7 mouse cellular contexts compared by ENCODE assay signal in genomic region chr10:93309131-93309933, GRCm38 (mm10). TPM values are rescaled to one million over a fixed set of nuclear protein-coding genes. Genes with fewer than 3 reads are reported as not detected.
A peak's percentile ranks its signal among the peaks of the same experiment; 100 is the strongest.
DNase-seq lines count a peak whose midpoint lies in the region; ATAC-seq and TF ChIP-seq lines count a peak whose summit lies in the region.

No protein-coding gene starts in this region.

- TF ChIP-seq POLR2A in CH12.LX (IDR thresholded peaks at IDR 0.05; ENCODE audit: low read depth, low read length): peak; percentile 37
- TF ChIP-seq POLR2A in small intestine, adult 2 months (IDR thresholded peaks at IDR 0.05; ENCODE audit: low read depth, low read length): no peak

- peak overlapping the region; percentile 75 to 91 (median 81) for H3K4me3 ChIP-seq in CH12.LX (replicated peaks in 1 of 3; ENCODE audit: low read depth in 2 of 3, low read length in 2 of 3, poor library complexity in 1 of 3)
- peak overlapping the region; percentile 48 for H3K4me3 ChIP-seq in forebrain, embryonic 14.5 days (ENCODE audit: low read depth, low read length)
- peak overlapping the region; percentile 52 for H3K4me3 ChIP-seq in hindbrain, embryonic 11.5 days (ENCODE audit: low read depth, low read length)
- H3K4me3 ChIP-seq in limb, embryonic 10.5 days: peak overlapping the region; percentile 88
- peak overlapping the region; percentile 94 for H3K4me3 ChIP-seq in small intestine, adult 2 months (ENCODE audit: low read depth, low read length)

- peaks cover 2 to 45% of the 10 kb centered on the region in 2 experiments; a peak in 3 of 4 replicates for H3K4me1 ChIP-seq in CH12.LX (ENCODE audit: control insufficient read depth in 1 of 2, insufficient read depth in 2 of 2)
- peaks cover 8% of the 10 kb centered on the region; the same call in 1 of the 2 replicates for H3K4me1 ChIP-seq in forebrain, embryonic 14.5 days (ENCODE audit: control insufficient read depth, insufficient read depth, low read length)
- peaks cover 4% of the 10 kb centered on the region; the same call in 1 of the 2 replicates for H3K4me1 ChIP-seq in hindbrain, embryonic 11.5 days (replicated peaks; ENCODE audit: control insufficient read depth, insufficient read depth, low read length)
- peaks cover 41% of the 10 kb centered on the region for H3K4me1 ChIP-seq in limb, embryonic 10.5 days
- peaks cover 2% of the 10 kb centered on the region; the same call in 1 of the 2 replicates for H3K4me1 ChIP-seq in small intestine, adult 2 months (ENCODE audit: control insufficient read depth, insufficient read depth, insufficient read length, low read length)

- under 1% methylated on average over 18 of the region's 23 CpGs for WGBS in forebrain, embryonic 14.5 days
- under 1% methylated on average over 18 of the region's 23 CpGs for WGBS in hindbrain, embryonic 11.5 days
- WGBS in limb, embryonic 10.5 days: 1% methylated on average over 23 of the region's 23 CpGs
- 1% methylated on average over 20 of the region's 23 CpGs for WGBS in small intestine, adult 2 months

- H3K36me3 ChIP-seq in CH12.LX (replicated peaks in 1 of 2; ENCODE audit: control insufficient read depth in 1 of 2, insufficient read depth in 1 of 2, low read length in 1 of 2): peaks cover 0 to 10% of the 10 kb centered on the region in 2 experiments
- H3K36me3 ChIP-seq in forebrain, embryonic 14.5 days (ENCODE audit: control insufficient read depth, insufficient read depth, low read length): no peaks in the 10 kb centered on the region
- H3K36me3 ChIP-seq in hindbrain, embryonic 11.5 days (ENCODE audit: control insufficient read depth, insufficient read depth, low read length): no peaks in the 10 kb centered on the region
- H3K36me3 ChIP-seq in limb, embryonic 10.5 days: no peaks in the 10 kb centered on the region
- no peaks in the 10 kb centered on the region for H3K36me3 ChIP-seq in small intestine, adult 2 months (ENCODE audit: control insufficient read depth, insufficient read depth, low read length)

- no peak for TF ChIP-seq CTCF in CH12.LX (conservative IDR thresholded peaks at IDR 0.05 in 1 of 2, IDR thresholded peaks at IDR 0.05 in 1 of 2; ENCODE audit: low read depth in 2 of 2, low read length in 2 of 2)
- TF ChIP-seq CTCF in small intestine, adult 2 months (IDR thresholded peaks at IDR 0.05; ENCODE audit: extremely low read depth, insufficient read length, insufficient replicate concordance, low read depth, low read length): no peak

- H3K9ac ChIP-seq in CH12.LX (ENCODE audit: insufficient read depth, low read depth): peak overlapping the region; percentile 95
- peak overlapping the region; percentile 81 for H3K9ac ChIP-seq in forebrain, embryonic 14.5 days (ENCODE audit: low read length)
- H3K9ac ChIP-seq in hindbrain, embryonic 11.5 days (ENCODE audit: low read depth, low read length): peak overlapping the region; percentile 73

- peaks cover 51% of the 10 kb centered on the region for H3K79me2 ChIP-seq in CH12.LX (replicated peaks; ENCODE audit: control insufficient read depth, extremely low read depth, insufficient read depth, poor library complexity, severe bottlenecking)

- peak overlapping the region; percentile 91 for H3K27ac ChIP-seq in CH12.LX (ENCODE audit: insufficient read depth, low read depth)
- H3K27ac ChIP-seq in forebrain, embryonic 14.5 days (ENCODE audit: low read depth, low read length): peak overlapping the region; percentile 48; the same call in 1 of the 2 replicates
- H3K27ac ChIP-seq in hindbrain, embryonic 11.5 days (ENCODE audit: low read depth, low read length): peak overlapping the region; percentile 67; the same call in 1 of the 2 replicates
- H3K27ac ChIP-seq in limb, embryonic 10.5 days: peak overlapping the region; percentile 99
- H3K27ac ChIP-seq in small intestine, adult 2 months (ENCODE audit: insufficient read depth, low read depth, low read length): peak overlapping the region; percentile 67

- peak; percentile 0 for TF ChIP-seq RAD21 in CH12.LX (IDR thresholded peaks at IDR 0.05; ENCODE audit: low read depth, low read length)

- in situ Hi-C loops in CH12.LX (cut with MboI; ENCODE audit: low pct_ligation_motif_present, low pct_unique_long_range_greater_than_20kb, low sequenced_read_pairs): no loop called here

- ATAC-seq in activated CD4-positive, CD25-positive, alpha-beta regulatory T cell, adult 4 months: peak; percentile 57
- peak; percentile 46 for ATAC-seq in forebrain, embryonic 14.5 days
- peak; percentile 70 for ATAC-seq in hindbrain, embryonic 11.5 days (ENCODE audit: low FRiP score)

- H3K9me3 ChIP-seq in CH12.LX (replicated peaks; ENCODE audit: low read length): no peaks in the 10 kb centered on the region
- H3K9me3 ChIP-seq in forebrain, embryonic 14.5 days (replicated peaks; ENCODE audit: control insufficient read depth, low read length): no peaks in the 10 kb centered on the region
- no peaks in the 10 kb centered on the region for H3K9me3 ChIP-seq in hindbrain, embryonic 11.5 days (ENCODE audit: control insufficient read depth, low read length)
- H3K9me3 ChIP-seq in limb, embryonic 10.5 days (replicated peaks): no peaks in the 10 kb centered on the region

- TF ChIP-seq EP300 in CH12.LX (IDR thresholded peaks at IDR 0.05; ENCODE audit: low read length): peak; percentile 88

- dilution Hi-C loops in CH12.LX (cut with MboI; ENCODE audit: extremely low pct_ligation_motif_present, extremely low pct_unique_long_range_greater_than_20kb, low sequenced_read_pairs): no loop called here

- peak; percentile 85 for DNase-seq in CH12.LX (ENCODE audit: extremely low read depth)
- peak; percentile 79 for DNase-seq in forebrain, embryonic 14.5 days (ENCODE audit: low spot score)
- peak; percentile 65 for DNase-seq in hindbrain, embryonic 11.5 days (ENCODE audit: low spot score)
- peak; percentile 76 for DNase-seq in limb, embryonic 10.5 days (ENCODE audit: low spot score)
- peak; percentile 76 for DNase-seq in mesoderm, embryonic 11.5 days (ENCODE audit: low read depth, low spot score)

- H3K4me2 ChIP-seq in CH12.LX (ENCODE audit: insufficient read depth, low read depth, poor library complexity, severe bottlenecking): peak overlapping the region; percentile 87
- peak overlapping the region; percentile 99 for H3K4me2 ChIP-seq in forebrain, embryonic 14.5 days (ENCODE audit: low read length)
- peak overlapping the region; percentile 98 for H3K4me2 ChIP-seq in hindbrain, embryonic 11.5 days (replicated peaks; ENCODE audit: low read depth, low read length)

- no peaks in the 10 kb centered on the region for H3K27me3 ChIP-seq in CH12.LX (replicated peaks)
- peaks cover 6% of the 10 kb centered on the region; the same call in 1 of the 2 replicates for H3K27me3 ChIP-seq in forebrain, embryonic 14.5 days (replicated peaks; ENCODE audit: control insufficient read depth, insufficient read depth, low read length)
- H3K27me3 ChIP-seq in hindbrain, embryonic 11.5 days (ENCODE audit: control insufficient read depth, insufficient read depth, low read length): no peaks in the 10 kb centered on the region
- no peaks in the 10 kb centered on the region for H3K27me3 ChIP-seq in limb, embryonic 10.5 days (ENCODE audit: low read depth, poor library complexity, severe bottlenecking)
- peaks cover 21% of the 10 kb centered on the region for H3K27me3 ChIP-seq in small intestine, adult 2 months (ENCODE audit: control insufficient read depth, insufficient read depth, low read length)

TF ChIP-seq in CH12.LX, 34 proteins besides CTCF, POLR2A, EP300 and RAD21 (continues in another document):
- TF ChIP-seq SIN3A (IDR thresholded peaks at IDR 0.05; ENCODE audit: low read length) (peak; percentile 70), USF2 (conservative IDR thresholded peaks at IDR 0.05; ENCODE audit: low read depth, low read length) (no peak), MAX (IDR thresholded peaks at IDR 0.05; ENCODE audit: low read length) (0 out of 2 replicates have a peak, but pooled peaks have one; percentile 33), HCFC1 (IDR thresholded peaks at IDR 0.05; ENCODE audit: low read depth, low read length) (peak; percentile 44), NELFE (IDR thresholded peaks at IDR 0.05; ENCODE audit: low read depth, low read length) (peak; percentile 11; the same call in 1 of the 2 replicates), ZKSCAN1 (IDR thresholded peaks at IDR 0.05; ENCODE audit: borderline replicate concordance, low read depth, low read length) (no peak; the same call in 1 of the 2 replicates), UBTF (IDR thresholded peaks at IDR 0.05; ENCODE audit: low read depth, low read length) (no peak; the same call in 1 of the 2 replicates), ELF1 (IDR thresholded peaks at IDR 0.05; ENCODE audit: low read depth, low read length) (peak; percentile 62; the same call in 1 of the 2 replicates), TCF12 (IDR thresholded peaks at IDR 0.05; ENCODE audit: low read depth, low read length) (peak; percentile 79; the same call in 1 of the 2 replicates), JUND (conservative IDR thresholded peaks at IDR 0.05; ENCODE audit: low read depth, low read length) (peak; percentile 41; the same call in 1 of the 2 replicates), GABPA (IDR thresholded peaks at IDR 0.05; ENCODE audit: insufficient replicate concordance, low read depth, low read length) (no peak), TBP (conservative IDR thresholded peaks at IDR 0.05; ENCODE audit: low read depth, low read length) (peak; percentile 76), E2F4 (IDR thresholded peaks at IDR 0.05; ENCODE audit: insufficient replicate concordance, low read depth, low read length) (no peak), MAFK (IDR thresholded peaks at IDR 0.05; ENCODE audit: insufficient replicate concordance, low read length) (peak; percentile 59; the same call in 1 of the 2 replicates), RCOR1 (conservative IDR thresholded peaks at IDR 0.05; ENCODE audit: low read depth, low read length) (peak; percentile 82), CHD1 (IDR thresholded peaks at IDR 0.05; ENCODE audit: low read depth, low read length) (peak; percentile 51; the same call in 1 of the 2 replicates), MAZ (IDR thresholded peaks at IDR 0.05; ENCODE audit: low read depth, low read length) (peak; percentile 86), BHLHE40 (IDR thresholded peaks at IDR 0.05; ENCODE audit: low read depth, low read length) (peak; percentile 80), SMC3 (IDR thresholded peaks at IDR 0.05; ENCODE audit: low read depth, low read length) (peak; percentile 15)

RNA-seq across cellular contexts. Expression of gene Elk3, which starts 1.6 kb away (rescaled TPM):
- total RNA-seq in CH12.LX (2012; rRNA removed): 22.3 and 25.8 TPM in 2 replicates
- total RNA-seq in CH12.LX (2014; rRNA removed): 20.1 and 25.3 TPM in 2 replicates
- polyA plus RNA-seq in CH12.LX (2012; ENCODE audit: insufficient read length, low read depth): 35.6 and 37.0 TPM in 2 replicates
- polyA plus RNA-seq in activated CD4-positive, CD25-positive, alpha-beta regulatory T cell, adult 4 months (2017; shearing (Covaris generic)): 10 to 100 TPM; 30.4 to 37.0 TPM
- polyA plus RNA-seq in forebrain, embryonic 14.5 days (2014; fragmentation: Nextera tagmentation; extraction: Ambion mirVana): 7.0 and 11.0 TPM in 2 replicates
- polyA plus RNA-seq in hindbrain, embryonic 11.5 days (2014; fragmentation: Nextera tagmentation; extraction: Ambion mirVana): 16.0 and 22.8 TPM in 2 replicates
- polyA plus RNA-seq in limb, embryonic 10.5 days (2016; fragmentation: Nextera tagmentation; extraction: Ambion mirVana): 34.0 and 36.0 TPM in 2 replicates
- 9.8 and 10.8 TPM in 2 replicates for polyA plus RNA-seq in small intestine, adult 2 months (2012; rRNA removed)

Comparison
In these comparisons a context has a peak if more than half of its experiments do, and no peak if none do; other contexts are left out.
1. Peak in every context shown above with its lines: DNase-seq, ATAC-seq, H3K4me3 ChIP-seq and H3K27ac ChIP-seq.
2. H3K27ac ChIP-seq: peak in every context shown above with its lines; median percentile 99 in limb, embryonic 10.5 days; 91 in CH12.LX; 67 in hindbrain, embryonic 11.5 days; 67 in small intestine, adult 2 months; 48 in forebrain, embryonic 14.5 days.